Mouse (Mus musculus): ENCODE results near the gene Myg1. TPM values are rescaled to one million over a fixed set of nuclear protein-coding genes. Genes with fewer than 3 reads are reported as not detected.

The Myg1 gene
- total RNA-seq (2012; rRNA removed) = 105 and 126 TPM in 2 replicates
- total RNA-seq (2014; rRNA removed) = 121 and 133 TPM in 2 replicates
- polyA plus RNA-seq (2012; ENCODE audit: insufficient read length, low read depth) = 132 and 166 TPM in 2 replicates

- no peaks in the 10 kb centered on the region for H3K9me3 ChIP-seq (replicated peaks; ENCODE audit: low read length)
- peaks cover 14 to 37% of the 10 kb centered on the region in 2 experiments for H3K4me1 ChIP-seq (ENCODE audit: control insufficient read depth in 1 of 2, insufficient read depth in 2 of 2)
- TF ChIP-seq JUND (conservative IDR thresholded peaks at IDR 0.05; ENCODE audit: low read depth, low read length) (no peak), E2F4 (IDR thresholded peaks at IDR 0.05; ENCODE audit: insufficient replicate concordance, low read depth, low read length) (peak; percentile 92; the same call in 1 of the 2 replicates), MYC (IDR thresholded peaks at IDR 0.05; ENCODE audit: low read depth, low read length) (peak; percentile 73), SIN3A (IDR thresholded peaks at IDR 0.05; ENCODE audit: low read length) (peak; percentile 98), UBTF (IDR thresholded peaks at IDR 0.05; ENCODE audit: low read depth, low read length) (peak; percentile 68; the same call in 1 of the 2 replicates), MXI1 (IDR thresholded peaks at IDR 0.05; ENCODE audit: low read depth, low read length) (peak; percentile 96), ZC3H11A (IDR thresholded peaks at IDR 0.05; ENCODE audit: low read depth, low read length) (no peak), USF2 (conservative IDR thresholded peaks at IDR 0.05; ENCODE audit: low read depth, low read length) (no peak), TBP (conservative IDR thresholded peaks at IDR 0.05; ENCODE audit: low read depth, low read length) (peak; percentile 80), POLR2A (IDR thresholded peaks at IDR 0.05; ENCODE audit: low read depth, low read length) (peak; percentile 92), CHD2 (IDR thresholded peaks at IDR 0.05; ENCODE audit: low read length) (peak; percentile 90), KAT2A (IDR thresholded peaks at IDR 0.05; ENCODE audit: insufficient replicate concordance, low read length) (peak; percentile 94), POLR2AphosphoS2 (IDR thresholded peaks at IDR 0.05; ENCODE audit: low read depth, low read length) (peak; percentile 96), USF1 (IDR thresholded peaks at IDR 0.05; ENCODE audit: low read depth, low read length) (no peak), CHD1 (IDR thresholded peaks at IDR 0.05; ENCODE audit: low read depth, low read length) (no peak), HCFC1 (IDR thresholded peaks at IDR 0.05; ENCODE audit: low read depth, low read length) (peak; percentile 92), RCOR1 (conservative IDR thresholded peaks at IDR 0.05; ENCODE audit: low read depth, low read length) (0 out of 2 replicates have a peak, but pooled peaks have one; percentile 24), NELFE (IDR thresholded peaks at IDR 0.05; ENCODE audit: low read depth, low read length) (peak; percentile 95), ZMIZ1 (IDR thresholded peaks at IDR 0.05; ENCODE audit: low read depth, low read length) (peak; percentile 78; the same call in 1 of the 2 replicates), ZNF384 (IDR thresholded peaks at IDR 0.05; ENCODE audit: low read depth, low read length) (no peak), JUN (IDR thresholded peaks at IDR 0.05; ENCODE audit: insufficient read depth, low read depth, low read length) (no peak), ELF1 (IDR thresholded peaks at IDR 0.05; ENCODE audit: low read depth, low read length) (peak; percentile 92), MEF2A (IDR thresholded peaks at IDR 0.05; ENCODE audit: borderline replicate concordance, low read depth, low read length) (0 out of 2 replicates have a peak, but pooled peaks have one; percentile 56), NRF1 (IDR thresholded peaks at IDR 0.05; ENCODE audit: low read depth, low read length) (0 out of 2 replicates have a peak, but pooled peaks have one; percentile 28), MAFK (IDR thresholded peaks at IDR 0.05; ENCODE audit: insufficient replicate concordance, low read length) (no peak), TCF12 (IDR thresholded peaks at IDR 0.05; ENCODE audit: low read depth, low read length) (peak; percentile 47), CTCF (conservative IDR thresholded peaks at IDR 0.05 in 1 of 2, IDR thresholded peaks at IDR 0.05 in 1 of 2; ENCODE audit: low read depth in 2 of 2, low read length in 2 of 2) (no peak)
- H3K4me3 ChIP-seq (replicated peaks in 1 of 3; ENCODE audit: low read depth in 2 of 3, low read length in 2 of 3, poor library complexity in 1 of 3) = peak within 1 kb of the TSS; percentile 65 to 85 (median 70)
- peaks cover 31% of the 10 kb centered on the region for H3K79me2 ChIP-seq (replicated peaks; ENCODE audit: control insufficient read depth, extremely low read depth, insufficient read depth, poor library complexity, severe bottlenecking)
- in situ Hi-C loops (cut with MboI; ENCODE audit: low pct_ligation_motif_present, low pct_unique_long_range_greater_than_20kb, low sequenced_read_pairs) = no loop called here
- peak within 1 kb of the TSS; percentile 84 for H3K4me2 ChIP-seq (ENCODE audit: insufficient read depth, low read depth, poor library complexity, severe bottlenecking)
- H3K36me3 ChIP-seq (replicated peaks in 1 of 2; ENCODE audit: control insufficient read depth in 1 of 2, insufficient read depth in 1 of 2, low read length in 1 of 2) = peaks cover 46 to 80% of the 10 kb centered on the region in 2 experiments
- H3K9ac ChIP-seq (ENCODE audit: insufficient read depth, low read depth) = peak within 1 kb of the TSS; percentile 58
- no peaks in the 10 kb centered on the region for H3K27me3 ChIP-seq (replicated peaks)
- dilution Hi-C loops (cut with MboI; ENCODE audit: extremely low pct_ligation_motif_present, extremely low pct_unique_long_range_greater_than_20kb, low sequenced_read_pairs) = no loop called here
- peak within 1 kb of the TSS; percentile 75 for H3K27ac ChIP-seq (ENCODE audit: insufficient read depth, low read depth)
- peak; percentile 95 for DNase-seq (ENCODE audit: extremely low read depth)
These were observed at the start of gene Myg1 for GRCm38 (mm10) chr15:102331610-102332015. Myg1 (plus strand) TSS chr15:102331709.
